Mouse (Mus musculus) kidney, postnatal 0 days (tissue): ENCODE data around the gene Col4a2. TPM values are rescaled to one million over a fixed set of nuclear protein-coding genes. Genes with fewer than 3 reads are reported as not detected.

Source experiments
- ATAC-seq: fragments of 200-750 bp; cut with Nextera tagmentation; replicated peaks from 2 replicates; pipeline ENCODE4 v1.8.0; 2017; ENCODE audit warnings: low read depth, moderate number of reproducible peaks, moderate TSS enrichment, moderate library complexity; ENCODE audit not compliant: low FRiP score
- DNase-seq: peaks from one replicate; pipeline ENCODE4 v3.0.0-alpha.2; 2016; ENCODE audit warnings: low spot score
- H3K27ac ChIP-seq: fragments of 300-500 bp; sonication (generic); 2 replicates; pipeline ENCODE4 v1.5.1; 2014; ENCODE audit warnings: mild to moderate bottlenecking
- H3K27me3 ChIP-seq: fragments of 300-500 bp; sonication (generic); 2 replicates; pipeline ENCODE4 v1.6.1; 2014; ENCODE audit warnings: low read length, mixed read lengths; ENCODE audit not compliant: insufficient read depth
- H3K36me3 ChIP-seq: fragments of 300-500 bp; sonication (generic); 2 replicates; pipeline ENCODE4 v1.6.1; 2014; ENCODE audit warnings: low read length, mixed read lengths; ENCODE audit not compliant: insufficient read depth
- H3K4me1 ChIP-seq: fragments of 300-500 bp; sonication (generic); replicated peaks from 2 replicates; pipeline ENCODE4 v1.6.1; 2014; ENCODE audit warnings: antibody characterized with exemption, low read length, mixed read lengths; ENCODE audit not compliant: insufficient read depth
- H3K4me2 ChIP-seq: fragments of 300-500 bp; sonication (generic); 2 replicates; pipeline ENCODE4 v1.6.1; 2014; ENCODE audit warnings: mild to moderate bottlenecking, low read length, moderate library complexity, mixed read lengths
- H3K4me3 ChIP-seq: fragments of 300-500 bp; sonication (generic); replicated peaks from 2 replicates; pipeline ENCODE4 v1.5.1; 2014; ENCODE audit warnings: low read depth, low read length
- H3K9ac ChIP-seq: fragments of 300-500 bp; sonication (generic); 2 replicates; pipeline ENCODE4 v1.6.1; 2014; ENCODE audit warnings: low read depth, low read length
- H3K9me3 ChIP-seq: fragments of 300-500 bp; sonication (generic); replicated peaks from 2 replicates; pipeline ENCODE4 v1.6.1; 2016; ENCODE audit warnings: low read length, inconsistent platforms, mixed read lengths
- CTCF ChIP-seq: IDR thresholded peaks from 2 replicates; pipeline ENCODE4 v1.5.1; 2016; ENCODE audit warnings: antibody characterized with exemption, low read depth, mild to moderate bottlenecking, moderate library complexity
- WGBS: fragments of 180-500 bp; shearing (Covaris S2); extraction: QIAGEN DNeasy Blood & Tissue Kit; methylation state at CpG from one replicate; pipeline ENCODE4 v1.1.7; 2014; 5-methylcytosine and 5-hydroxymethylcytosine counted together
- polyA plus RNA-seq: library from polyadenylated mRNA; unstranded; fragments of >200 nt; fragmentation: Nextera tagmentation; extraction: Ambion mirVana; gene quantifications from 2 replicates; pipeline ENCODE4 v1.2.1, GENCODE M21; 2015

The Col4a2 gene
- polyA plus RNA-seq, 1 experiment from 2014 or later: 140 TPM

DNA sequence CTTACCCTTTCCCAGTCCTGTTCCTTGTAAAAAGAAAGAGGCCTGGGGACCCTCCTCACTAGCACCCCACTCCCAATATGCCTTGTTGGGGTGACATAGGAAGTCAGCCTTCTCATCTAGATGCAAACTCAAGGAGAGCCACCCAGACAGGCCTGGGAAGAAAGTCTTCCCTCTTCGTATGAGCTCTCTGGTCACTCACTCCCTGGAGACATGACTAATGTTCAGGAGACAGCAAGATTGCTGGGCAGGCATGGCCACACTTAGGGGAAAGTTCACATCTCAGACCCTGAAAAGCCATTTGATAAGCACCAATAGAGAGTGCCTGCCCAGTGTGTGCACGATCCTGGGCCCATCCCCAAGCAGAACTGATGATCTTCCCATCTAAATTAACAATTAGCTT lies 2.6 kb upstream of the Col4a2 start:
- TF ChIP-seq CTCF: no peak
- H3K9me3 ChIP-seq: no peaks in the 10 kb centered on the region
- H3K4me1 ChIP-seq: peaks cover 50% of the 10 kb centered on the region
- H3K36me3 ChIP-seq: peaks cover 11% of the 10 kb centered on the region
- peak overlapping the region; percentile 94 for H3K4me3 ChIP-seq
- DNase-seq (no peak), ATAC-seq (no peak)
- no peaks in the 10 kb centered on the region for H3K27me3 ChIP-seq
- H3K27ac ChIP-seq: peak overlapping the region; percentile 96; the same call in 1 of the 2 replicates
- 35% methylated on average over 2 of the region's 2 CpGs for WGBS
- 0 out of 2 replicates have a peak overlapping the region, but pooled peaks have one; percentile 96 for H3K9ac ChIP-seq
- H3K4me2 ChIP-seq: peak overlapping the region; percentile 76

GRCm38 (mm10) chr8:11311681-11312348 lies 790 bp upstream of the Col4a2 start:
- no peak for TF ChIP-seq CTCF
- peak; percentile 68 for DNase-seq

GRCm38 (mm10) chr8:11313176-11314111 lies 839 bp downstream of the Col4a2 start:
- ATAC-seq (no peak; the same call in 1 of the 2 replicates), DNase-seq (peak; percentile 66)
- 2% methylated on average over 45 of the region's 45 CpGs for WGBS
- Histone ChIP-seq H3K4me3 (peak overlapping the region; percentile 94), H3K9ac (peak overlapping the region; percentile 96), H3K9me3 (no peaks in the 10 kb centered on the region), H3K4me2 (peak overlapping the region; percentile 76), H3K36me3 (peaks cover 9% of the 10 kb centered on the region; the same call in 1 of the 2 replicates), H3K27ac (peak overlapping the region; percentile 96), H3K4me1 (peaks cover 56% of the 10 kb centered on the region), H3K27me3 (no peaks in the 10 kb centered on the region)
- no peak for TF ChIP-seq CTCF

More at GRCm38 (mm10) chr8:11311681-11312348, 790 bp upstream of the Col4a2 start:
- H3K9me3 ChIP-seq: no peaks in the 10 kb centered on the region
- peaks cover 65% of the 10 kb centered on the region for H3K4me1 ChIP-seq
- H3K27ac ChIP-seq: peak overlapping the region; percentile 96
- ATAC-seq: peak; percentile 6; the same call in 1 of the 2 replicates
- under 1% methylated on average over 34 of the region's 34 CpGs for WGBS
- H3K9ac ChIP-seq: peak overlapping the region; percentile 96
- H3K4me2 ChIP-seq: peak overlapping the region; percentile 76
- H3K27me3 ChIP-seq: no peaks in the 10 kb centered on the region
- peak overlapping the region; percentile 94 for H3K4me3 ChIP-seq
- peaks cover 15% of the 10 kb centered on the region for H3K36me3 ChIP-seq

DNA sequence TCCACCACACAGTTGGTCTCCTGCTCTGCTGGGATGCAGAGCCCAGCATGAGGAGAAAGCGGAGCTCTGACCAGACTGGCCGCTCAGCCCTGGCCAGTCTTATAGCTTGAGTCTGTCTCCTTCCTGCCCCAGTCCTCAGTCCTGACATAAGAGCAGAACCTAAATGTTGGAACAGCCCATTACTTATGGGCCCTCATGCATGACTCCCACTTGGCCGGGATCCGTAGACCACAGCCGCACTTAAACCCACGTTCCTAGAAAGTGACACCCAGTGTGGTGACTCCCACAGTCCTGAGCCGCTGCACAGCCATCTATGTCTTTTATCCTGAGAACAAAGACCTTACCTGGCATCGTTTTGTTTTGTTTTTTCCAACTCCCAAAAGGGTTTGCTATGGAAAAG lies 2.0 kb downstream of the Col4a2 start:
- Histone ChIP-seq H3K4me3 (peak overlapping the region; percentile 94), H3K4me1 (peaks cover 45% of the 10 kb centered on the region), H3K27me3 (no peaks in the 10 kb centered on the region), H3K9me3 (no peaks in the 10 kb centered on the region), H3K36me3 (peaks cover 12% of the 10 kb centered on the region; the same call in 1 of the 2 replicates), H3K9ac (peak overlapping the region; percentile 2; the same call in 1 of the 2 replicates), H3K4me2 (peak overlapping the region; percentile 76), H3K27ac (no peak overlapping the region)
- TF ChIP-seq CTCF: no peak
- 37% methylated on average over 8 of the region's 8 CpGs for WGBS
- peak; percentile 60 for DNase-seq
- no peak for ATAC-seq

DNA sequence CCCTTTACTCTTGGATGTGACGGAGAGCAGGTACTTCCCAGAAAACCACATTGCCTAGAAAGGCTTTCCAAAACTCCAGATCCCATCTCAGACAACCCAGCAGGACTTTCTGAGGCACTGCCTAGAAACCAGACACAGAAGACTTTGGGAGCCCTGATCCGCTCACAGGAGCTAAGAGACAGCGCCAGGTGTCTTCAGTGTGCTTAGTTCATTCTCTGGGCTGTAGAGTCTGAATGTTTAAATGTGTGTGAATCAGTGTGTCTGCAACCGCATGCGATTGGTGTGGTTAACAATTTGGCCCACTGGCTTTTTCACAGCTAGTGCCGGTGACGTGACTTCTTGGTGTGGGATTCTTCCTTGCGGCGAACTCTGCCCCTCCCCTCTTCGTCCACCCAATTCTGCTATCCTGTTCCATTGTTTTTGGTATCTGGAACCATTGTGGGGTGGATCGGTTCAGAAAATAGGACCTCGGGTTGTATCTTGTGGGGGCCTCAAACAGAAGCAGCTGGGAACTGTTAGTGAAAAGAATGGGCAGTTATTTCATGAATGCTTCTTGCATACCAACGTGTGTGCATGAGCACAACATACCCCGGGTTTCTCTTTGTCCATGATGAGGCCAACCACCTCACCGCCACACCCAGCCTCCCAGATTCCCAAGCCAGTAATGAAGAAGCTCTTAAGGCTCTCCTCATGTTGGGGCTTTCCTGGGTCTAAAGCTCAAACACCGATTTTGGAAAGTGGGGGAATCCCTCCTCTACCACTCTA lies 2.8 kb downstream of the Col4a2 start:
- Histone ChIP-seq H3K4me2 (peak overlapping the region; percentile 76), H3K4me1 (peaks cover 38% of the 10 kb centered on the region), H3K9me3 (no peaks in the 10 kb centered on the region), H3K9ac (no peak overlapping the region), H3K27me3 (no peaks in the 10 kb centered on the region), H3K4me3 (peak overlapping the region; percentile 94; the same call in 1 of the 2 replicates), H3K36me3 (peaks cover 12% of the 10 kb centered on the region; the same call in 1 of the 2 replicates), H3K27ac (0 out of 2 replicates have a peak overlapping the region, but pooled peaks have one; percentile 19)
- WGBS: 81% methylated on average over 16 of the region's 16 CpGs
- DNase-seq (no peak), ATAC-seq (no peak)
- no peak for TF ChIP-seq CTCF
